Mouse (Mus musculus): ENCODE results near the gene Rpa3. TPM values are rescaled to one million over a fixed set of nuclear protein-coding genes. Genes with fewer than 3 reads are reported as not detected.

Rpa3 gene
- 65.4 TPM for polyA plus RNA-seq (2015; fragmentation: Illumina TruSeq; extraction: RNeasy Lipid Tissue Mini Kit (QIAGEN cat#74804); ENCODE audit: insufficient read depth, low replicate concordance)

GRCm38 (mm10) chr6:8259004-8259666, at the start of gene Rpa3, which contains the start of the genes Umad1 and Gm45062:
TSS of gene Rpa3 (minus strand) at chr6:8259173.
TSS of gene Umad1 (plus strand) at chr6:8259288.
TSS of gene Gm45062 (plus strand) at chr6:8259450.

GRCm38 (mm10) chr6:8209047-8209865, 49.7 kb downstream of the Rpa3 start, which contains the start of gene Mios:
TSS of gene Mios (plus strand) at chr6:8209222.

Other genes starting within 250 kb of the Rpa3 start
- 1.9 TPM for gene Col28a1, start 66.6 kb downstream of the Rpa3 start, polyA plus RNA-seq (2015; fragmentation: Illumina TruSeq; extraction: RNeasy Lipid Tissue Mini Kit (QIAGEN cat#74804); ENCODE audit: insufficient read depth, low replicate concordance)
- gene Mios, start 50.0 kb downstream of the Rpa3 start, polyA plus RNA-seq (2015; fragmentation: Illumina TruSeq; extraction: RNeasy Lipid Tissue Mini Kit (QIAGEN cat#74804); ENCODE audit: insufficient read depth, low replicate concordance), result 21.3 TPM
- 23.5 TPM for gene Umad1, start 115 bp upstream of the Rpa3 start, polyA plus RNA-seq (2015; fragmentation: Illumina TruSeq; extraction: RNeasy Lipid Tissue Mini Kit (QIAGEN cat#74804); ENCODE audit: insufficient read depth, low replicate concordance)
- 42.0 TPM for gene Gm45062, start 277 bp upstream of the Rpa3 start, polyA plus RNA-seq (2015; fragmentation: Illumina TruSeq; extraction: RNeasy Lipid Tissue Mini Kit (QIAGEN cat#74804); ENCODE audit: insufficient read depth, low replicate concordance)

Measured in spleen, adult 10 weeks (tissue).